Mouse (Mus musculus) erythroblast, embryonic 14.5 days (primary cell): ENCODE measurements around the gene Mphosph8.

Source experiments
- GATA1 ChIP-seq: IDR thresholded peaks from 2 replicates; pipeline ENCODE4 v1.6.1; 2012; ENCODE audit warnings: low read length, inconsistent platforms, mixed read lengths
- TAL1 ChIP-seq: IDR thresholded peaks from 3 replicates; pipeline ENCODE4 v1.6.1; 2012; ENCODE audit warnings: low read length, inconsistent platforms, mixed read lengths

DNA sequence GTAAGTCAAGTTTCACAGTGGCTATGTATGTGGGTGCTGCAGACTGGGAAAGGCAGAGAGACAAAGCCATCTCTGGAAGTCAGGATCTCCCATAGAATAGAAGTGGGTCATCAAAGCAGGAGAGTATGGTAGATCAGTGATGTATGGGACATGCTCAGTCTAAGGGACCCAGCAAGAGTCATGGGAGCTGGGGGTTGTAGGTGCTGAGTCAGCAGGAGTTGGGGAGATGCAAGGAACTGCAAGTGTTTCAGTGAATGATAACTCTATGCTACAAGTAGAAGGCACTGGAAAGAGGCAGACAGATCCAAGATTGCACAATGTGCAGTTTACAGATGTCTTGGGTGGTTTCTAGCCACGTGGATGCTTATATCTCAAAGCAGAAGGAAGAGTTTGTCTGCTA is 21.1 kb downstream of the Mphosph8 start:
- TF ChIP-seq GATA1 (no peak), TAL1 (no peak)
